Mouse (Mus musculus) kidney, postnatal 10 days (tissue): ENCODE data around the gene Adamts17.

Experiments
- DNase-seq: peaks from one replicate; pipeline ENCODE4 v3.0.0; 2021; ENCODE audit warnings: mixed read lengths

The Adamts17 gene

DNA sequence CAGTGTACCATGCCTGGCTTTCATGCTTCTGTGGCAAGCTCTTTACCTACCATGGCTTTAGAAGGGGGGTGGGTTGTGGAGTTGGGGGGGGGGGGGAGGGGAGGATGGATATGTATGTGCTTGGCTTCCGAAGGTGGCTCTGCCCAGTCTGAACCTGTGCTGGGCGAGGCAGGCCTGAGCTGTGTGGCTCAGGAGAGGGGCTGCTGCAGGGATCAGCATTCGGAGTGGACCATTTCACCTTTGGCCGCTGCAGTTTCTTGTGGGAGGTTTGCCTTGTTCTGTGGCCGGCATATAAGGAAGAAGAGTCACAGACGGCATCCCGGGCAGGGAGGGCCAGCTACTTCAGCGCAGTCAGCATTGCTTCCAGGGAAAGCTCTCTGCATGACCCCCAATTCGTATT is 7.8 kb downstream of the Adamts17 start:
- no peak for DNase-seq

DNA sequence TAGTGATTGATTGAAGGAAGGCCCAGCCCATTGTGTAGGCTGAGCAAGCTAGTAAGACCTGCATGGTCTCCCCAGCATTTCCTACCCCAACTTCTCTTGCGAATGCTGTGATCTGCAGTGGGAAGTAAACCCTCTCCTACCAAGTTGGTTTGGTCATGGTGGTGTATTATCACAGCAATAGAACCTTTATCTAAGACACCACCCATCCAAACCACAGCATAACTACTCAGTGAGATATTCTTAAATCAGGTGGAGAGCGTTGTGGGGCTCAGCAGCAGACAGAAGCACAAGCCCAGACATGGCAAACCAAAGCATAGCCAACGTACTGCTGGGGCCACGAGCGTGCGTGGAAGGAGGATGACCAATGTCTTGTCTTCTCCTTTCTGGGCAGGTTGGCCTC is 9.8 kb downstream of the Adamts17 start:
- no peak for DNase-seq

GRCm38 (mm10) chr7:66852164-66852563 is 12.6 kb downstream of the Adamts17 start:
- DNase-seq = no peak

DNA sequence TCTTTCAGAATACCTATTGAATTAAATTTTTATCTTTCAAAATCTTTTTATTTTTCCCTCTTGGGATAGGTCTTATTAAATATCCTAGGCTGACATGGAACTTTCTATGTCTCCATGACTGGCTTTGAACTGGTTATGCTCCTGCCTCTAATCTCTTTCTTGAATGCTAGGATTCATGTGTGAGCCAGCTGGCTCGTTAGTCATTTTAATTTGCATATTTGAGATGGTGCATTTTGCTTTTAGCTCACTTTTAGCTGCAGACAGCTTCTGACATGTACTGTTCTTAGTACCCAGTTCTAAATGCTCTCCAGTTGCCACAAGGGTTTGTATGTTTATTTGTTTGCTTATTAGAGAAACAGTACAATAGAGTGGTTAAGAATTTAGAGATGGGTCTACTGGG is 18.1 kb downstream of the Adamts17 start:
- DNase-seq = no peak

DNA sequence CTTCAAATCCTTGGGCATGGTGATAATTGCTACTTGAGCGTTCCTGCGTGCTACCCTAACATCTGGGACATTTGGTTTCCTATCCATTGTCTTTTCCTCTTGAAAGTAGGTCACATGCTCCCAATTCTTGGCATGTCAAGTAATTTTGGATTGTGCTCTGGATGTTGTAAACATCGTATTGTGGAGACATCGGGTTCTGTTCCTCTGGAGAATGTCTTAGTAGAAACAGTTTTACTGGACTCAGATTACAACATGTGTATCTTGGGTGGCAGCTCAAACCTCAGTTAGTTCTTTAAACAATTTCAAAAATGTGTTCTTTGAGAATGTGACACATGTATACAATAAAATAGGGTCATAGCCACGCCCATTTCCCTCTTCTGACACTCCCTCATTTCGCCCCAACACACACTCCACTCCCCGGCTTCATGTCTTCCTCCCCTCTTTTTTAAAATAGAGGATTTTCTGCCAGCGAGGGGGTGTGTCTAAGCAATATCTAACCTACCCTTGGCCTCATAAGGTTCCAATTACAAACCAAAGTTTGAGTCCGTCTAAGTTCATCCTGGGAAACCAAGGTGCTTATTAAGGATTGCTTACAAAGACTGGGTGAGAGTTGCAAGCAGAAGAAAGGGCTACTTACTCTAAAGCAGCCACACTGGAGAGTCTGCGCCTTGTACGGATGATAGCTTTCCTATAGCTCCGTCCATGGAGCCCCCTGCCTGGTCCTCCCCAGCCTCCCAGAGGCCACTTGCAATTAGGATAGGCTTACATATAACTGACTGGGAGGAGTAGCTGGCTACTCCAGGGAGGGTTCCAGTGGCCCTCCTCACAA is 18.9 kb downstream of the Adamts17 start:
- no peak for DNase-seq

GRCm38 (mm10) chr7:66859220-66859619 is 19.7 kb downstream of the Adamts17 start:
- no peak for DNase-seq

DNA sequence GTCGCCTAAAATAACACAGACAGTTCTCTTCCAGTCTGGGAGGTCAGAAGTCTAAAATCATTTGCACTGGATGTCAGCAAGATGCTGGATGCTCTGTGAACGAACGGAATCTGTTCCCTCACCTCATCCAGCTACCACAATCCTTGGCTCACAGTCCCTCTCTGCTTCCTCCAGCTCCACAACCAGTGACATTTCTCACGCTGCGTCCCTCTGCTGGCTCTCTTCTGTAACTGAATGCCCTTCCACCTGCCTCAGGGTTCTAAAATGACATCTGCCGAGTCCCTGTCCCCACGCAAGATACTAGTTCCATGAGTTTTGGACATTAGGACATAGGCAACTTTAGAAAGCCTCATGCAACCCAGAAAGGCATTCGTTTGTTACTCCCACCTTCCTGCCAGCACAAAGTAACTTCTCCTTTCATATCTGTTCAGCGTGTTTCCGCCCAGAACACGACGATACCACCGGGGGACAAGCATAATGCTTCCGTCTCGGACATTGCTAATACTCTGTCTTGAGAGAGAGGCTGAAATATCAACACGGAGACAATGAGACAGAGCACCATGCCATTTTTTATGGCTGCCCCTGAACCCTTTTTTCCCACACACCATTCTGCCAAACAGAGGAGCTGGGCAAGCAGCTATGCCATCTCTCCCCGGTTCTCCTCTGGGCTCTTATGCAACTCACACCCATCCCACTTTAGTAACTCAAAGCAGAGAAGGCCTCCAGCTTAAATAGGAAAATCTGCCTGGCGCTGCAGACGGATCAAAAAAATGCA is 27.6 kb downstream of the Adamts17 start:
- no peak for DNase-seq

DNA sequence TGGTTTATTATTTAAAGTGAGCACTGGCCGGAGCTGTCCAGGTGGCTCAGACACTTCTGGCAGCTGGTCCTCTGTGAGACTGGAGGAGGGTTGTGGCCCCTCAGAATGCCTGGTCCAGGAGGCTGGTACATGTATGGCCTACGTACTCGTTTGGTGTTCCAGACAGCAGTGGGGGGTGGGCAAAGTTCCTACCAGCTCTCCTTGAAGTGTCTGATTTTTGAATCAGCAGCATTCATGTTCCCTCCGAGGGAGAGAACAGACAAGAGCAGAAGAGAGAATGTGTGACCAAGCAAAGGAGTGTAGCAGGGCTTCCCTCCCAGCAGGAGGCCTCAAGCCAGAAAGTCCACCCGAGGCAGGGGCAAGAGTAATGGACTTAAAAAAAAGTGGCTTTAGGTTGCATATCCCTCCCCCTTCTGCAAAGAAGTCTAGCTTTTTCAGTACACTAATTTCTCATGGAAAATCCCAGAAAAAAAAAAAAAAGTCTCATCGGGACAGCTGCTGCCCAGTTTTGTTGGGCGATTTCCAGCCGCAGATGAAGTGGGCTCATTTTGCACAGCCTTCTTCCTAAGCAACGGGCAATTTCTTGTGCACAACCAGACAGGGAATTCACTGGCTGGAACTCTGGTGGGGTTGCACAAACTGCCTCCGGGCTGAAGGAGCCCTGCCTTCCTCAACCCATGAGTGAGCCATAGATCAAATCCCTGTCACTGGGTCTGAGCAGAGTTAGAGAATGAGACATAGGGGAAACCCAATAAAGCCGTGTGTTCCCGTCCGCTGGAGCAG is 28.4 kb downstream of the Adamts17 start:
- DNase-seq = peak; percentile 45

- DNase-seq = peak; percentile 48
Measured at GRCm38 (mm10) chr7:66871520-66871919, 32.0 kb downstream of the Adamts17 start.

DNA sequence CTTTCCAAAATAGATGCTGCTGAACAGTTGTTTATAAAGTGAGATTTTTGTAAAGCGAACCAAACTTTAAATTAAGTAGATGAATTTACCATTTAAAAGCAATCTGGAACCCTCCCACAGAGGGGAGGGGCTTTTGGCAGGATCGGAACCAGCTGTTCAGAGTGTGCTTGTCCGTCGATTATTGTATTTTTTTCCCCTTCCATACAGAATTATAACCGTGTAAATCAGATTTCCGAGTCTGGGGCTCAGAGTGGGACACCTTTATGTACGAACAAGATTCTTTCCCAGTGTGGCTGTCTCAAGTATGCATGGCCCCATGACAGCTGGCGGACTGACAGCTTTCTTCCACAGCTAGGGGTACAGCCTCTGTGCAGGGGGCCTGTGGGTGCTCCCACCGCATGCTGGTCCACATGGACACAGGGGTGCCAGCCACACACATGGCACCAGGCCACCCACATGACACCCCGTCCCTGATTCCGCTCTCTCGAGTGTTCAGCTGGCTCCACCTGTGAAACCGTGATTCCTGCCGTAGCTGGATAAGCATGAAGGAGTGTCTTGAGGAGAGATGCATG is 32.5 kb downstream of the Adamts17 start:
- DNase-seq = peak; percentile 60

DNA sequence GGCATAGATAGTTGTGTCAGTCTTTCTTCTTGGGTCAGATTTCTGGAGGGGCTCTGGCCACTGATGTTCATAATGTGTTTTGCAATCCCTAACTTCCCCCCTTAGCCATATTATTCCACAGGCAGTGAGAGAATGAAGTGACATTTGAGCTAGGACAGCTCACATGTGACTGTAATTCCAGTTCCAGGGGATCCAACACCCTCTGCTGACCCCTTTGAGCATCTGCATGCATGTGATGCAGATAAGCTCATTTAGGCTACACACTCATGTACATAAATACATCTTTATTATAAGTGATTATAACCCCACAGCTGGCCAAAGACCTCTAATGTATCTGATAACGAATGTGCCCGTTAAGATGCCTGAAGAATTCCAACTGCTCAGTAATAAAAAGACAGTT is 33.7 kb downstream of the Adamts17 start:
- DNase-seq = no peak

- DNase-seq = no peak
Measured at GRCm38 (mm10) chr7:66891431-66891830, 51.9 kb downstream of the Adamts17 start.

GRCm38 (mm10) chr7:66892096-66892495 is 52.6 kb downstream of the Adamts17 start:
- no peak for DNase-seq

DNA sequence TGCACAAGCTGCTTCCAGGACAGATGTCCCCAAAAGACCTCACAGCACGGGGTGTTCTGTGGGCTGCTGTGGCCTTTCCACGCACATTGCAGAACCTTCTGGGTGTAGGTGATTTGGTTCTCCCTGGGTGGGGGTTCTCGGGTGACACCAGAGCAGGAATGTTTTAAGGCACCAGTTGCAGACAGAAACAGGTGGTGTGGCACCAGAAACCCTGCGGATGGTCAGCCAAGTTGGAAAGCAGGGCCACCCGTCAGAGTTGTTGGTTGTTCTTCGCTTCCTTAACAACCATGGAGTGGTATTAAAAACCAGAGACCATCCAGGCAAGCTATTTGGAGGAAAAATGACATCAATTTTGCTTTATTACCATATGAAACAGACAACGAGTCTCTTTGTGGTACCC is 62.8 kb downstream of the Adamts17 start:
- no peak for DNase-seq

GRCm38 (mm10) chr7:66903014-66903413 is 63.5 kb downstream of the Adamts17 start:
- DNase-seq = peak; percentile 29

DNA sequence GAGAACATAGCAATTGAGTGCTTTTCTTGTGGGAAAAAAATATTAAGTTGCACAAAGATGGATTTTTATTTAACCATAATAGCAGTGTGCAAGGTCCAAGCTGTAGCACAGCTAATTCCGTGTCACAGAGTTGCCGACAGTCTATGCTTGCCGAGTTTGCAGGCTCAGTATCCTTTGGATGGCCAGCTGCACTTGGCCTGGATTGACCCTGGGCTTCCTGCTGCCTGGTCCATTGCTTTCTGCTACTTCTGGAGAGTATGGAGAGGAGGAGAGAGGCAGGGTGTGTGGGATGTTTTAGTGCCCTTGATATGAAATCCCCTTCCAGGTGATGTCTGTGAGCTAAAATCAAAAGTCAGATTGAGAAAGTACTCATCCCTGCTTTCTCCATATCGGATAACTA is 66.4 kb downstream of the Adamts17 start:
- no peak for DNase-seq

DNA sequence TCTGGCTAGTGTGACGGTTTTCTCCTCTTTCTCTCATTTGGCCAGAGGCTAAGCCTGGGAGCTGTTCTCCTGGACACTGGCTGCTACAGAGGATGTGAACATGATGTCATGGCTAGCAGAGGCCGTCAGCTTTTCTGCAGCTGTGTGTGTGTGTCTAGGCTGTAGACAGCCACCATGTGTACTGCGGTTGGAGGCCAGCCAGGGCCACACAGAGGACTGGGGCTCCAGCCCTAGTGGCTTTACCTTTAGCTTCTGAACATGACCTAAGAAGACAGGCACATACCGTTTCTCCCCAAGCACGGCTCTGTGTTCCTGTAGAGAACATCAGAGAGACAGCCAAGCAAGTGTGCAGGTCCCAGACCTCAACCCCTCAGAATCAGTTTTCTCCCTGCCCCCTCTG is 73.3 kb downstream of the Adamts17 start:
- peak; percentile 59 for DNase-seq

GRCm38 (mm10) chr7:66923595-66923994 is 84.1 kb downstream of the Adamts17 start:
- DNase-seq = no peak

GRCm38 (mm10) chr7:66924104-66924503 is 84.6 kb downstream of the Adamts17 start:
- no peak for DNase-seq

DNA sequence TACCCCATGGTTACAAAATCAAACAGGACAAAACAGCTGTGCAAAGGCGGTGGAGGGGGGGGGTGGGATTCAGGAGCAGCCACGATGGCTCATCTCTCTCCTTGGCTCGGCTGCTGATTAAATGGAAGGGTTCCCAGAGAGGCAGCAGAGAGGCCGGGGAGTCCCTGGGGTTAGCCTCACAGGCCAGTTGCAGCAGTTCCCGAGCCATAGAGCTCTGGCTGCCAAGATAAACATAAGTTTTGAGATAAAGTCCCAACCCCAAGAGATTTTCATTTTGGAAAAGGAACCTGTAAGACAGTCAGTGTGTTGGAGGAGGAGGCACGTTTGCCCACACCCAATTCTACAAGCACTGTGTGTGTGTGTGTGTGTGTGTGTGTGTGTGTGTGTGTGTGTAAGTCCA is 89.7 kb downstream of the Adamts17 start:
- peak; percentile 77 for DNase-seq

DNA sequence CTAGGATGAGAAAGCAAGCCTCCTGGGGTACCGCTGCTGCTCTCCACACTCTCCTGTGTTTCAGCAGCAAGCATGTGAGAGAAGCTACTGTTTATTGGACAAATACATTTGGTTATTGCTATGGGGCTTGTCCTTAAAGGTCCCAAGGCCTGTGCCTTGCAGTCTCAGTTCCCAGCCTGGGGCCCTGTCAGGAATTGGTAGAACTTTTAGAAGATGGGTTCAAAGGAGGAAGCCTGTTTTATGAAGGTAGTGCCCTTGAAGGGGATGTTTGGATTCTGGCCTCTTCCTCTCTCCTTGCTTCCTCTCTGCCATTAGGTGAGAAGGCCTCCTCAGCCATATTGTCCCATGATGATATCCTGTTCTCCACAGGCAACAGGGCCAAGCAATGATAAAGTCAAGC is 91.8 kb downstream of the Adamts17 start:
- DNase-seq = no peak

GRCm38 (mm10) chr7:66933251-66933650 is 93.7 kb downstream of the Adamts17 start:
- DNase-seq = peak; percentile 64

GRCm38 (mm10) chr7:66934062-66934461 is 94.5 kb downstream of the Adamts17 start:
- no peak for DNase-seq
